Mouse (Mus musculus) lung, embryonic 16.5 days (tissue): ENCODE data around the gene Gemin4. TPM values are rescaled to one million over a fixed set of nuclear protein-coding genes. Genes with fewer than 3 reads are reported as not detected.

Experiments used
- ATAC-seq: fragments of 200-750 bp; cut with Nextera tagmentation; 2 replicates; pipeline ENCODE4 v1.8.0; 2017; ENCODE audit warnings: low read depth, mild to moderate bottlenecking, moderate library complexity
- H3K27ac ChIP-seq: fragments of 300-500 bp; sonication (generic); 2 replicates; pipeline ENCODE4 v1.5.1; 2014; ENCODE audit warnings: mild to moderate bottlenecking, control low read depth, low read length
- H3K27me3 ChIP-seq: fragments of 300-500 bp; sonication (generic); 2 replicates; pipeline ENCODE4 v1.6.1; 2014; ENCODE audit warnings: low read depth, low read length, mixed read lengths; ENCODE audit not compliant: control insufficient read depth, insufficient read depth
- H3K36me3 ChIP-seq: fragments of 300-500 bp; sonication (generic); 2 replicates; pipeline ENCODE4 v1.6.1; 2014; ENCODE audit warnings: low read length; ENCODE audit not compliant: control insufficient read depth, insufficient read depth
- H3K4me1 ChIP-seq: fragments of 300-500 bp; sonication (generic); replicated peaks from 2 replicates; pipeline ENCODE4 v1.6.1; 2014; ENCODE audit warnings: low read length, mixed read lengths; ENCODE audit not compliant: control insufficient read depth, insufficient read depth
- H3K4me2 ChIP-seq: fragments of 300-500 bp; sonication (generic); 2 replicates; pipeline ENCODE4 v1.6.1; 2014; ENCODE audit warnings: low read depth, low read length, control low read depth
- H3K4me3 ChIP-seq: fragments of 300-500 bp; sonication (generic); 2 replicates; pipeline ENCODE4 v1.5.1; 2014; ENCODE audit warnings: mild to moderate bottlenecking, low read length, control low read depth
- H3K9ac ChIP-seq: fragments of 300-500 bp; sonication (generic); 2 replicates; pipeline ENCODE4 v1.6.1; 2014; ENCODE audit warnings: low read length, control low read depth
- H3K9me3 ChIP-seq: fragments of 300-500 bp; sonication (generic); 2 replicates; pipeline ENCODE4 v1.6.1; 2016; ENCODE audit warnings: low read length; ENCODE audit not compliant: control insufficient read depth
- WGBS: fragments of 180-500 bp; shearing (Covaris S2); extraction: QIAGEN DNeasy Blood & Tissue Kit; methylation state at CpG from one replicate; pipeline ENCODE4 v1.1.7; 2014; 5-methylcytosine and 5-hydroxymethylcytosine counted together
- polyA plus RNA-seq: library from polyadenylated mRNA; unstranded; fragments of >200 nt; fragmentation: Nextera tagmentation; extraction: Ambion mirVana; gene quantifications from 2 replicates; pipeline ENCODE4 v1.2.1, GENCODE M21; 2015

The Gemin4 gene
- polyA plus RNA-seq, 1 experiment from 2014 or later, result 30.9 TPM

DNA sequence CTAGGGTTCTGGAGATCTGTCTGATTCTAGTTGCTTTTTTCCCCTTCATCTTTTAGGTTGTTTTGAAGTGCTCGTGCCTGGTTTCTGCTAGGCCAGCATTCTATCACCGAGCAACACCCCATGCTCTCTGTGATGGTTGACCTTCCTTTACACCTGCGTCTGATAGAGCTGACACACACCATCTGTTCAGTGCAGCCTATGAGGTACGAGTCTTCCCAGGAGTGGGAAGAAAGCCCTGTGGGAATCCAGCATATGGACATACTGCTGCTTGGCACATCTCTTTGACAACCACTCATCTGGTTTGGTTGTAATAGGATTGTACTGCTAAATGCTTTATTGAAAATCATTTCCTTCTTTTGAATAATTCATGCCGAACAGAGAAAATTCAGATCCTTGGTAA is 47.3 kb downstream of the Gemin4 start:
- Histone ChIP-seq H3K27ac (no peak overlapping the region), H3K36me3 (peaks cover 6% of the 10 kb centered on the region), H3K4me3 (no peak overlapping the region), H3K9ac (no peak overlapping the region), H3K4me1 (peaks cover 5% of the 10 kb centered on the region), H3K4me2 (no peak overlapping the region), H3K9me3 (no peaks in the 10 kb centered on the region), H3K27me3 (no peaks in the 10 kb centered on the region)
- no peak for ATAC-seq
- 63% methylated on average over 5 of the region's 5 CpGs for WGBS

GRCm38 (mm10) chr11:76168976-76169375 is 48.5 kb downstream of the Gemin4 start:
- Histone ChIP-seq H3K9ac (no peak overlapping the region), H3K4me2 (no peak overlapping the region), H3K4me1 (peaks cover 5% of the 10 kb centered on the region), H3K27ac (no peak overlapping the region), H3K9me3 (no peaks in the 10 kb centered on the region), H3K27me3 (no peaks in the 10 kb centered on the region), H3K4me3 (no peak overlapping the region), H3K36me3 (peaks cover 6% of the 10 kb centered on the region)
- WGBS, result 80% methylated on average over 3 of the region's 3 CpGs
- no peak for ATAC-seq

GRCm38 (mm10) chr11:76167079-76167765 is 50.2 kb downstream of the Gemin4 start:
- peak; percentile 62 for ATAC-seq
- Histone ChIP-seq H3K36me3 (peaks cover 9% of the 10 kb centered on the region; the same call in 1 of the 2 replicates), H3K4me1 (peaks cover 5% of the 10 kb centered on the region), H3K9me3 (no peaks in the 10 kb centered on the region), H3K4me2 (no peak overlapping the region), H3K27me3 (no peaks in the 10 kb centered on the region), H3K4me3 (no peak overlapping the region), H3K27ac (no peak overlapping the region), H3K9ac (no peak overlapping the region)
- WGBS, result 14% methylated on average over 5 of the region's 5 CpGs

DNA sequence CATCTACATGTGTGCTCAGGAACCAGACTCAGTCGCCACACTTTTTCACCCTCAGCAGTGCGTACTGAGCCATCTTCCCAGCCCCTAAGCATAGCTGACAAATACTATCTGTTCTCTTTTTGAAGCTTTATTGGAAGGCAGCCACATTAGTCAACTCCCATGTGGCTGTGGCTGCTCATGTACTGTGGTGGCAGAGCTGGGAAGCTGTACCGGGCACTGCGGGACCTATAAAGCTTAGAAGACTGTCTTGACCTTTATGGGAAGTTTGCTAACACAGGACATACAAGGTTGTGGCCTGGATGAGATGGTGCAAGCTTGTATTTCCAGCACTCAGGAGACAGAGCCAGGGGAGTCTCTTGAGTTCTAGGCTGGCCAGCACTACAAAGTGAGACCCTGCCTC is 50.8 kb downstream of the Gemin4 start:
- H3K27me3 ChIP-seq, result no peaks in the 10 kb centered on the region
- 78% methylated on average over 4 of the region's 4 CpGs for WGBS
- peak; percentile 38; the same call in 1 of the 2 replicates for ATAC-seq

More for the DNA sequence above, 50.8 kb downstream of the Gemin4 start:
- H3K9ac ChIP-seq, result no peak overlapping the region
- H3K4me2 ChIP-seq, result no peak overlapping the region
- H3K36me3 ChIP-seq, result 0 out of 2 replicates have a peak, but pooled peaks cover 6% of the 10 kb centered on the region
- no peaks in the 10 kb centered on the region for H3K9me3 ChIP-seq
- H3K4me1 ChIP-seq, result peaks cover 5% of the 10 kb centered on the region
- H3K4me3 ChIP-seq, result no peak overlapping the region
- H3K27ac ChIP-seq, result no peak overlapping the region

Other genes with a start within 250 kb of the Gemin4 start
- gene 1700016K19Rik, start 217.8 kb downstream of the Gemin4 start, polyA plus RNA-seq, result 10.8 and 11.8 TPM in 2 replicates
- 41.7 and 42.8 TPM in 2 replicates for gene Rflnb, start 189.9 kb downstream of the Gemin4 start, polyA plus RNA-seq
- gene Vps53, start 38.0 kb downstream of the Gemin4 start, polyA plus RNA-seq, result 36.9 and 39.0 TPM in 2 replicates
- gene Fam57a, start 38.0 kb downstream of the Gemin4 start, polyA plus RNA-seq, result 36.9 and 38.8 TPM in 2 replicates
- 0.48 and 1.5 TPM in 2 replicates for gene Dbil5, start 56 bp downstream of the Gemin4 start, polyA plus RNA-seq
- gene Mrm3, start 26.1 kb upstream of the Gemin4 start, polyA plus RNA-seq, result 18.6 and 22.1 TPM in 2 replicates
- 122 and 126 TPM in 2 replicates for gene Glod4, start 26.1 kb upstream of the Gemin4 start, polyA plus RNA-seq
- gene Nxn, start 181.5 kb upstream of the Gemin4 start, polyA plus RNA-seq, result 18.7 and 19.4 TPM in 2 replicates
- 97.3 and 98.8 TPM in 2 replicates for gene Timm22, start 189.3 kb upstream of the Gemin4 start, polyA plus RNA-seq